Mouse (Mus musculus) frontal cortex, adult 2 months (tissue): ENCODE data around the gene Klhl36. TPM values are rescaled to one million over a fixed set of nuclear protein-coding genes. Genes with fewer than 3 reads are reported as not detected.
A peak's percentile ranks its signal among the peaks of the same experiment; 100 is the strongest.

Experiments used
- DNase-seq, 2 experiments: peaks; one replicate each; pipeline ENCODE4 v3.0.0; 2022; ENCODE audit warnings: low spot score in 1 of 2; ENCODE audit errors: extremely low spot score in 1 of 2
- polyA plus RNA-seq: library from polyadenylated mRNA; depleted of rRNA; stranded (reverse); fragments of >200 nt; gene quantifications from 2 replicates; pipeline ENCODE4 v1.2.3, GENCODE M21; 2012; rRNA removed

The Klhl36 gene
- 9.5 and 10.2 TPM in 2 replicates for polyA plus RNA-seq

GRCm38 (mm10) chr8:119861706-119862389, at the start of gene Klhl36:
TSS of gene Klhl36 (plus strand) at chr8:119862266.
- peak; percentile 91 to 95 for DNase-seq

- no peak for DNase-seq
Observed at GRCm38 (mm10) chr8:119812650-119813431, 49.2 kb upstream of the Klhl36 start.

- no peak for DNase-seq
Observed at GRCm38 (mm10) chr8:119816219-119816618, 45.8 kb upstream of the Klhl36 start.

- no peak for DNase-seq
Observed at GRCm38 (mm10) chr8:119817446-119817845, 44.6 kb upstream of the Klhl36 start.

GRCm38 (mm10) chr8:119819316-119819715, 42.8 kb upstream of the Klhl36 start:
- DNase-seq = no peak

GRCm38 (mm10) chr8:119819976-119820375, 42.1 kb upstream of the Klhl36 start:
- DNase-seq = no peak

- DNase-seq = no peak
Observed at GRCm38 (mm10) chr8:119821691-119822090, 40.4 kb upstream of the Klhl36 start.

GRCm38 (mm10) chr8:119823278-119823677, 38.8 kb upstream of the Klhl36 start:
- no peak for DNase-seq

GRCm38 (mm10) chr8:119824100-119824499, 38.0 kb upstream of the Klhl36 start:
- no peak for DNase-seq

- DNase-seq = peak in 1 of 2 experiments; percentile 65
Observed at GRCm38 (mm10) chr8:119824809-119825273, 37.2 kb upstream of the Klhl36 start.

GRCm38 (mm10) chr8:119825950-119826730, 35.9 kb upstream of the Klhl36 start:
- DNase-seq = no peak

- no peak for DNase-seq
Observed at GRCm38 (mm10) chr8:119826982-119827381, 35.1 kb upstream of the Klhl36 start.

GRCm38 (mm10) chr8:119827721-119828153, 34.3 kb upstream of the Klhl36 start:
- no peak for DNase-seq

- no peak for DNase-seq
Observed at GRCm38 (mm10) chr8:119829015-119829414, 33.1 kb upstream of the Klhl36 start.

- no peak for DNase-seq
Observed at GRCm38 (mm10) chr8:119829420-119829819, 32.6 kb upstream of the Klhl36 start.

GRCm38 (mm10) chr8:119829870-119830580, 32.0 kb upstream of the Klhl36 start:
- DNase-seq = no peak

GRCm38 (mm10) chr8:119830589-119830988, 31.5 kb upstream of the Klhl36 start:
- no peak for DNase-seq

- no peak for DNase-seq
Observed at GRCm38 (mm10) chr8:119831336-119831995, 30.6 kb upstream of the Klhl36 start.

- DNase-seq = no peak
Observed at GRCm38 (mm10) chr8:119832101-119832617, 29.9 kb upstream of the Klhl36 start.

GRCm38 (mm10) chr8:119832931-119833330, 29.1 kb upstream of the Klhl36 start:
- DNase-seq = no peak
